Mouse (Mus musculus): ENCODE results near the gene Cnksr3.

The Cnksr3 gene

GRCm38 (mm10) chr10:7076662-7077211 is 135.3 kb downstream of the Cnksr3 start:
- DNase-seq (ENCODE audit: low spot score), result no peak

- peak; percentile 73 for DNase-seq (ENCODE audit: low spot score)
These were observed 135.8 kb downstream of the Cnksr3 start for GRCm38 (mm10) chr10:7076201-7076600.

- DNase-seq (ENCODE audit: low spot score), result no peak
These were observed 136.4 kb downstream of the Cnksr3 start for GRCm38 (mm10) chr10:7075661-7076060.

- no peak for DNase-seq (ENCODE audit: low spot score)
These were observed 137.8 kb downstream of the Cnksr3 start for GRCm38 (mm10) chr10:7074231-7074630.

GRCm38 (mm10) chr10:7070924-7071323 is 141.1 kb downstream of the Cnksr3 start:
- no peak for DNase-seq (ENCODE audit: low spot score)

GRCm38 (mm10) chr10:7070100-7070835 is 141.8 kb downstream of the Cnksr3 start:
- no peak for DNase-seq (ENCODE audit: low spot score)

- DNase-seq (ENCODE audit: low spot score), result no peak
These were observed 142.9 kb downstream of the Cnksr3 start for GRCm38 (mm10) chr10:7069090-7069489.

Data from left cerebral cortex, adult 11 months (tissue).